Mouse (Mus musculus) liver, embryonic 16.5 days (tissue): ENCODE data around the gene Tmem41a. TPM values are rescaled to one million over a fixed set of nuclear protein-coding genes. Genes with fewer than 3 reads are reported as not detected.
A peak's percentile ranks its signal among the peaks of the same experiment; 100 is the strongest.
"Not testable (repeated sequence)": the region's sequence is repeated elsewhere in the genome, so short reads cannot be mapped to it uniquely, and the experiment has no call there.

Experiments used
- ATAC-seq: fragments of 200-750 bp; cut with Nextera tagmentation; 2 replicates; pipeline ENCODE4 v1.8.0; 2017; ENCODE audit warnings: low read depth, mild to moderate bottlenecking, moderate number of reproducible peaks, moderate library complexity
- H3K27ac ChIP-seq: fragments of 300-500 bp; sonication (generic); 2 replicates; pipeline ENCODE4 v1.5.1; 2014; ENCODE audit warnings: mild to moderate bottlenecking, low read length
- H3K27me3 ChIP-seq: fragments of 300-500 bp; sonication (generic); 2 replicates; pipeline ENCODE4 v1.6.1; 2014; ENCODE audit warnings: low read depth, low read length, mixed read lengths; ENCODE audit not compliant: control insufficient read depth, insufficient read depth
- H3K36me3 ChIP-seq: fragments of 300-500 bp; sonication (generic); 2 replicates; pipeline ENCODE4 v1.6.1; 2014; ENCODE audit warnings: mild to moderate bottlenecking; ENCODE audit not compliant: control insufficient read depth, insufficient read depth
- H3K4me1 ChIP-seq: fragments of 300-500 bp; sonication (generic); 2 replicates; pipeline ENCODE4 v1.6.1; 2014; ENCODE audit warnings: low read depth, low read length, mixed read lengths; ENCODE audit not compliant: control insufficient read depth
- H3K4me2 ChIP-seq: fragments of 300-500 bp; sonication (generic); 2 replicates; pipeline ENCODE4 v1.6.1; 2014; ENCODE audit warnings: low read depth, low read length, mixed read lengths
- H3K4me3 ChIP-seq: fragments of 300-500 bp; sonication (generic); 2 replicates; pipeline ENCODE4 v1.5.1; 2014; ENCODE audit warnings: low read depth, mild to moderate bottlenecking, low read length
- H3K9ac ChIP-seq: fragments of 300-500 bp; sonication (generic); 2 replicates; pipeline ENCODE4 v1.6.1; 2014; ENCODE audit warnings: low read depth, low read length
- H3K9me3 ChIP-seq: fragments of 300-500 bp; sonication (generic); replicated peaks from 2 replicates; pipeline ENCODE4 v1.6.1; 2016; ENCODE audit warnings: low read length; ENCODE audit not compliant: control insufficient read depth
- WGBS: fragments of 180-500 bp; shearing (Covaris S2); extraction: QIAGEN DNeasy Blood & Tissue Kit; methylation state at CpG from one replicate; pipeline ENCODE4 v1.1.7; 2014; ENCODE audit not compliant: insufficient replicate concordance; 5-methylcytosine and 5-hydroxymethylcytosine counted together
- polyA plus RNA-seq: library from polyadenylated mRNA; unstranded; fragments of >200 nt; fragmentation: Nextera tagmentation; extraction: Ambion mirVana; gene quantifications from 2 replicates; pipeline ENCODE4 v1.2.1, GENCODE M21; 2015

Tmem41a gene
- polyA plus RNA-seq: 13.0 and 13.8 TPM in 2 replicates

- Histone ChIP-seq H3K36me3 (no peaks in the 10 kb centered on the region), H3K9ac (peak within 1 kb of the TSS; percentile 71), H3K4me1 (peaks cover 14% of the 10 kb centered on the region), H3K4me3 (peak within 1 kb of the TSS; percentile 80), H3K4me2 (peak within 1 kb of the TSS; percentile 88), H3K27me3 (no peaks in the 10 kb centered on the region), H3K27ac (peak within 1 kb of the TSS; percentile 31), H3K9me3 (no peaks in the 10 kb centered on the region)
- under 1% methylated on average over 63 of the region's 63 CpGs for WGBS
- ATAC-seq: peak; percentile 96
Measured at GRCm38 (mm10) chr16:21946761-21947715, at the start of gene Tmem41a. TSS of gene Tmem41a (minus strand) at chr16:21947552.

- peak overlapping the region; percentile 13; the same call in 1 of the 2 replicates for H3K4me3 ChIP-seq
- peaks cover 32% of the 10 kb centered on the region for H3K4me1 ChIP-seq
- H3K36me3 ChIP-seq: no peaks in the 10 kb centered on the region
- ATAC-seq: peak; percentile 67
- 27% methylated on average over 4 of the region's 4 CpGs for WGBS
- peak overlapping the region; percentile 77 for H3K27ac ChIP-seq
- peak overlapping the region; percentile 59 for H3K4me2 ChIP-seq
- no peaks in the 10 kb centered on the region for H3K27me3 ChIP-seq
- no peaks in the 10 kb centered on the region for H3K9me3 ChIP-seq
- peak overlapping the region; percentile 41 for H3K9ac ChIP-seq
Measured at GRCm38 (mm10) chr16:21996402-21996801, 49.0 kb upstream of the Tmem41a start.

GRCm38 (mm10) chr16:21995304-21995703 is 48.0 kb upstream of the Tmem41a start, which contains the start of gene Liph:
TSS of gene Liph (minus strand) at chr16:21995663.
- H3K4me3 ChIP-seq: peak within 1 kb of the TSS; percentile 37
- H3K36me3 ChIP-seq: no peaks in the 10 kb centered on the region
- ATAC-seq: no peak
- WGBS: 24% methylated on average over 16 of the region's 16 CpGs
- peaks cover 32% of the 10 kb centered on the region for H3K4me1 ChIP-seq
- no peaks in the 10 kb centered on the region for H3K9me3 ChIP-seq
- H3K27me3 ChIP-seq: no peaks in the 10 kb centered on the region
- peak within 1 kb of the TSS; percentile 41 for H3K9ac ChIP-seq
- H3K4me2 ChIP-seq: peak within 1 kb of the TSS; percentile 59
- peak within 1 kb of the TSS; percentile 77 for H3K27ac ChIP-seq

GRCm38 (mm10) chr16:21991774-21992173 is 44.4 kb upstream of the Tmem41a start:
- 71% methylated on average over 2 of the region's 2 CpGs for WGBS
- Histone ChIP-seq H3K4me1 (peaks cover 17% of the 10 kb centered on the region), H3K9ac (no peak overlapping the region), H3K27ac (no peak overlapping the region), H3K4me3 (no peak overlapping the region), H3K4me2 (no peak overlapping the region), H3K27me3 (no peaks in the 10 kb centered on the region), H3K9me3 (no peaks in the 10 kb centered on the region), H3K36me3 (no peaks in the 10 kb centered on the region)
- ATAC-seq: no peak

- not testable (repeated sequence) for H3K9ac ChIP-seq, ATAC-seq, H3K9me3 ChIP-seq
Measured at GRCm38 (mm10) chr16:21990893-21991292, 43.5 kb upstream of the Tmem41a start.

GRCm38 (mm10) chr16:21987956-21988355 is 40.6 kb upstream of the Tmem41a start:
- Histone ChIP-seq H3K9ac (no peak overlapping the region), H3K9me3 (no peaks in the 10 kb centered on the region), H3K27me3 (no peaks in the 10 kb centered on the region), H3K4me3 (no peak overlapping the region), H3K36me3 (no peaks in the 10 kb centered on the region), H3K27ac (no peak overlapping the region), H3K4me1 (no peaks in the 10 kb centered on the region), H3K4me2 (no peak overlapping the region)
- 53% methylated on average over 5 of the region's 5 CpGs for WGBS
- ATAC-seq: no peak

More at GRCm38 (mm10) chr16:21990893-21991292, 43.5 kb upstream of the Tmem41a start:
- not testable (repeated sequence) for H3K4me3 ChIP-seq, H3K4me2 ChIP-seq, H3K27me3 ChIP-seq, H3K4me1 ChIP-seq, H3K36me3 ChIP-seq, H3K27ac ChIP-seq

GRCm38 (mm10) chr16:21986191-21986590 is 38.8 kb upstream of the Tmem41a start:
- no peak overlapping the region for H3K9ac ChIP-seq
- H3K4me2 ChIP-seq: no peak overlapping the region
- H3K36me3 ChIP-seq: no peaks in the 10 kb centered on the region
- H3K27me3 ChIP-seq: no peaks in the 10 kb centered on the region
- H3K4me1 ChIP-seq: no peaks in the 10 kb centered on the region
- H3K4me3 ChIP-seq: no peak overlapping the region
- no peaks in the 10 kb centered on the region for H3K9me3 ChIP-seq
- WGBS: 50% methylated on average over 3 of the region's 3 CpGs
- H3K27ac ChIP-seq: no peak overlapping the region
- ATAC-seq: no peak

GRCm38 (mm10) chr16:21984091-21984490 is 36.7 kb upstream of the Tmem41a start:
- Histone ChIP-seq H3K27ac (no peak overlapping the region), H3K4me3 (no peak overlapping the region), H3K4me2 (no peak overlapping the region), H3K4me1 (no peaks in the 10 kb centered on the region), H3K9ac (no peak overlapping the region), H3K36me3 (no peaks in the 10 kb centered on the region), H3K27me3 (no peaks in the 10 kb centered on the region), H3K9me3 (no peaks in the 10 kb centered on the region)
- ATAC-seq: no peak
- 84% methylated on average over 12 of the region's 12 CpGs for WGBS

- Histone ChIP-seq H3K9ac (no peak overlapping the region), H3K4me3 (no peak overlapping the region), H3K9me3 (no peaks in the 10 kb centered on the region), H3K27ac (no peak overlapping the region), H3K27me3 (no peaks in the 10 kb centered on the region), H3K36me3 (no peaks in the 10 kb centered on the region), H3K4me1 (no peaks in the 10 kb centered on the region), H3K4me2 (no peak overlapping the region)
- 77% methylated on average over 4 of the region's 4 CpGs for WGBS
- no peak for ATAC-seq
Measured at GRCm38 (mm10) chr16:21983581-21983980, 36.2 kb upstream of the Tmem41a start.
